Comparison of ENCODE assay signal across 27 mouse cellular contexts in genomic region chr7:19686521-19686920, GRCm38 (mm10). TPM values are rescaled to one million over a fixed set of nuclear protein-coding genes. Genes with fewer than 3 reads are reported as not detected.
DNase-seq lines count a peak whose midpoint lies in the region; ATAC-seq and TF ChIP-seq lines count a peak whose summit lies in the region.
"Had no signal": no experiment of that assay in that cellular context is flagged by ENCODE, and none has a peak within 500 bp of the region (broad histone marks: within the 10 kb centered on the region; RNA-seq: fewer than 3 reads in every experiment).

No protein-coding gene starts in this region.

- WGBS in embryonic facial prominence, embryonic 10.5 days, result 80% methylated on average over 6 of the region's 6 CpGs
- WGBS in limb, embryonic 10.5 days, result 88% methylated on average over 6 of the region's 6 CpGs
- 73% methylated on average over 6 of the region's 6 CpGs for WGBS in liver, embryonic 14.5 days (ENCODE audit: insufficient replicate concordance)

- H3K4me3 ChIP-seq in ES-Bruce4 (ENCODE audit: low read depth, low read length), result no peak overlapping the region
- H3K4me3 ChIP-seq in embryonic facial prominence, embryonic 10.5 days, result no peak overlapping the region; the same call in 1 of the 2 replicates
- no peak overlapping the region for H3K4me3 ChIP-seq in limb, embryonic 10.5 days
- H3K4me3 ChIP-seq in liver, embryonic 14.5 days (ENCODE audit: insufficient read depth in 1 of 2, low read depth in 2 of 2, low read length in 2 of 2), result no peak overlapping the region
- H3K4me3 ChIP-seq: gastrocnemius, adult 2 months; heart, embryonic 15.5 days; midbrain, embryonic 13.5 days; neural tube, embryonic 12.5 days had no signal

- no peak overlapping the region for H3K4me2 ChIP-seq in liver, embryonic 14.5 days (ENCODE audit: low read depth)
- H3K4me2 ChIP-seq: heart, embryonic 15.5 days; midbrain, embryonic 13.5 days; neural tube, embryonic 12.5 days had no signal

- no peaks in the 10 kb centered on the region for H3K9me3 ChIP-seq in ES-Bruce4 (replicated peaks; ENCODE audit: control insufficient read depth, insufficient read depth, low read length, poor library complexity, severe bottlenecking)
- 0 out of 2 replicates have a peak, but pooled peaks cover 3% of the 10 kb centered on the region for H3K9me3 ChIP-seq in embryonic facial prominence, embryonic 10.5 days
- no peaks in the 10 kb centered on the region for H3K9me3 ChIP-seq in limb, embryonic 10.5 days (replicated peaks)
- no peaks in the 10 kb centered on the region for H3K9me3 ChIP-seq in liver, embryonic 14.5 days (ENCODE audit: control insufficient read depth, low read length)
- H3K9me3 ChIP-seq: heart, embryonic 15.5 days; midbrain, embryonic 13.5 days; neural tube, embryonic 12.5 days had no signal

- H3K4me1 ChIP-seq in ES-Bruce4 (ENCODE audit: control insufficient read depth, insufficient read depth, low read length), result peaks cover 10% of the 10 kb centered on the region
- peaks cover 17% of the 10 kb centered on the region for H3K4me1 ChIP-seq in embryonic facial prominence, embryonic 10.5 days
- peaks cover 5% of the 10 kb centered on the region; the same call in 1 of the 2 replicates for H3K4me1 ChIP-seq in limb, embryonic 10.5 days
- peaks cover 0 to 34% of the 10 kb centered on the region in 2 experiments; a peak in 3 of 4 replicates for H3K4me1 ChIP-seq in liver, embryonic 14.5 days (replicated peaks; ENCODE audit: control insufficient read depth in 2 of 2, insufficient read depth in 2 of 2, low read length in 1 of 2)
- H3K4me1 ChIP-seq: midbrain, embryonic 13.5 days; neural tube, embryonic 12.5 days had no signal

- no peaks in the 10 kb centered on the region for H3K27me3 ChIP-seq in ES-Bruce4 (ENCODE audit: control insufficient read depth, insufficient read depth, low read length, poor library complexity, severe bottlenecking)
- no peaks in the 10 kb centered on the region for H3K27me3 ChIP-seq in embryonic facial prominence, embryonic 10.5 days (replicated peaks; ENCODE audit: low read depth, poor library complexity, severe bottlenecking)
- no peaks in the 10 kb centered on the region for H3K27me3 ChIP-seq in limb, embryonic 10.5 days (ENCODE audit: low read depth, poor library complexity, severe bottlenecking)
- H3K27me3 ChIP-seq in liver, embryonic 14.5 days (ENCODE audit: control insufficient read depth, insufficient read depth, low read length), result no peaks in the 10 kb centered on the region
- H3K27me3 ChIP-seq: heart, embryonic 15.5 days; midbrain, embryonic 13.5 days; neural tube, embryonic 12.5 days had no signal

- DNase-seq in embryonic facial prominence, embryonic 10.5 days (ENCODE audit: low spot score), result no peak
- DNase-seq in limb, embryonic 10.5 days (ENCODE audit: low spot score), result no peak
- no peak for DNase-seq in liver, embryonic 14.5 days (ENCODE audit: low read depth in 3 of 3, low spot score in 3 of 3)
- no peak for DNase-seq in cerebellum, postnatal 14 days
- DNase-seq in cerebellum, adult 11-12 months, result no peak
- DNase-seq in heart, adult 18-20 months, result no peak
- DNase-seq: adrenal gland, adult 8-10 months; cerebellum, adult 9-11 months; gastrocnemius, adult 2 months; heart, postnatal 4 days; kidney, adult 2 months; kidney, postnatal 25 days; layer of hippocampus, adult 9-11 months; lung, postnatal 10 days; thymus, postnatal 25 days had no signal

- H3K27ac ChIP-seq in ES-Bruce4 (ENCODE audit: insufficient read depth, low read length), result peak overlapping the region; percentile 99
- H3K27ac ChIP-seq in embryonic facial prominence, embryonic 10.5 days (replicated peaks), result peak overlapping the region; percentile 79
- H3K27ac ChIP-seq in limb, embryonic 10.5 days, result peak overlapping the region; percentile 53; the same call in 1 of the 2 replicates
- no peak overlapping the region for H3K27ac ChIP-seq in liver, embryonic 14.5 days
- H3K27ac ChIP-seq: gastrocnemius, adult 2 months; heart, embryonic 15.5 days; midbrain, embryonic 13.5 days; neural tube, embryonic 12.5 days had no signal

- no peaks in the 10 kb centered on the region for H3K36me3 ChIP-seq in ES-Bruce4 (ENCODE audit: control insufficient read depth, insufficient read depth, low read length, poor library complexity, severe bottlenecking)
- H3K36me3 ChIP-seq in embryonic facial prominence, embryonic 10.5 days (replicated peaks), result no peaks in the 10 kb centered on the region
- H3K36me3 ChIP-seq in limb, embryonic 10.5 days, result no peaks in the 10 kb centered on the region
- no peaks in the 10 kb centered on the region for H3K36me3 ChIP-seq in liver, embryonic 14.5 days (replicated peaks; ENCODE audit: control insufficient read depth, insufficient read depth, low read depth)
- H3K36me3 ChIP-seq: heart, embryonic 15.5 days; midbrain, embryonic 13.5 days; neural tube, embryonic 12.5 days had no signal

- TF ChIP-seq EP300 in ES-Bruce4 (IDR thresholded peaks at IDR 0.05; ENCODE audit: insufficient read depth, low read depth, low read length), result peak; percentile 95
- peak; percentile 32; the same call in 1 of the 2 replicates for TF ChIP-seq EP300 in liver, embryonic 14.5 days (IDR thresholded peaks at IDR 0.05; ENCODE audit: low read depth)

- TF ChIP-seq POLR2A in ES-Bruce4 (IDR thresholded peaks at IDR 0.05; ENCODE audit: insufficient read depth, low read length), result peak; percentile 17

- TF ChIP-seq CTCF in ES-Bruce4 (IDR thresholded peaks at IDR 0.05; ENCODE audit: low read depth, low read length), result no peak
- no peak for TF ChIP-seq CTCF in liver, embryonic 14.5 days (IDR thresholded peaks at IDR 0.05; ENCODE audit: low read depth)

- peak overlapping the region; percentile 15; the same call in 1 of the 2 replicates for H3K9ac ChIP-seq in ES-Bruce4 (ENCODE audit: low read depth, poor library complexity, severe bottlenecking)
- H3K9ac ChIP-seq in liver, embryonic 14.5 days (replicated peaks), result no peak overlapping the region
- H3K9ac ChIP-seq: heart, embryonic 15.5 days; midbrain, embryonic 13.5 days; neural tube, embryonic 12.5 days had no signal

- ATAC-seq in liver, embryonic 14.5 days (ENCODE audit: insufficient read depth), result peak; percentile 42
- ATAC-seq: forebrain, embryonic 16.5 days; hindbrain, embryonic 16.5 days; midbrain, embryonic 13.5 days had no signal

RNA-seq across cellular contexts. Expression of gene Apoc4, which starts 5.2 kb away (rescaled TPM):
- 1.1 TPM in 1 of 2 replicates, not detected in the other for polyA plus RNA-seq in ES-Bruce4 (2011; ENCODE audit: insufficient read depth, insufficient read length, low read depth, missing spikeins)
- 0.09 TPM in 1 of 2 replicates, not detected in the other for polyA plus RNA-seq in embryonic facial prominence, embryonic 10.5 days (2016; fragmentation: Nextera tagmentation; extraction: Ambion mirVana)
- polyA plus RNA-seq in limb, embryonic 10.5 days (2016; fragmentation: Nextera tagmentation; extraction: Ambion mirVana), result 0.06 TPM in 1 of 2 replicates, not detected in the other
- polyA plus RNA-seq in liver, embryonic 14.5 days (2012; rRNA removed), result 90.9 and 154 TPM in 2 replicates
- 181 and 200 TPM in 2 replicates for polyA plus RNA-seq in liver, embryonic 14.5 days (2014; fragmentation: Nextera tagmentation; extraction: Ambion mirVana)
- total RNA-seq in heart, adult 18-20 months (2021), result not detected
- total RNA-seq: gastrocnemius, adult 2 months; heart, postnatal 4 days; left cerebral cortex, postnatal 10 days; megakaryocyte progenitor cell, adult 5-6 weeks had no signal
- polyA plus RNA-seq: C2C12; forebrain, embryonic 16.5 days; hindbrain, embryonic 16.5 days; kidney, adult 2 months; midbrain, embryonic 13.5 days; neural tube, embryonic 12.5 days had no signal

RNA-seq across cellular contexts. Expression of gene Gm44805, which starts 5.3 kb away (rescaled TPM):
- polyA plus RNA-seq in ES-Bruce4 (2011; ENCODE audit: insufficient read depth, insufficient read length, low read depth, missing spikeins), result not detected in 2 replicates
- polyA plus RNA-seq in embryonic facial prominence, embryonic 10.5 days (2016; fragmentation: Nextera tagmentation; extraction: Ambion mirVana), result not detected in 2 replicates
- polyA plus RNA-seq in limb, embryonic 10.5 days (2016; fragmentation: Nextera tagmentation; extraction: Ambion mirVana), result not detected in 2 replicates
- polyA plus RNA-seq in liver, embryonic 14.5 days (2012; rRNA removed), result 3.3 and 5.1 TPM in 2 replicates
- polyA plus RNA-seq in liver, embryonic 14.5 days (2014; fragmentation: Nextera tagmentation; extraction: Ambion mirVana), result 29.0 and 48.5 TPM in 2 replicates
- not detected for total RNA-seq in heart, adult 18-20 months (2021)
- total RNA-seq: gastrocnemius, adult 2 months; heart, postnatal 4 days; left cerebral cortex, postnatal 10 days; megakaryocyte progenitor cell, adult 5-6 weeks had no signal
- polyA plus RNA-seq: C2C12; forebrain, embryonic 16.5 days; gonadal fat pad, adult 2 months; hindbrain, embryonic 16.5 days; kidney, adult 2 months; limb, embryonic 14.5 days; midbrain, embryonic 13.5 days; neural tube, embryonic 12.5 days had no signal

RNA-seq across cellular contexts. Expression of gene Apoc1, which starts 5.9 kb away (rescaled TPM):
- 93.2 and 95.8 TPM in 2 replicates for polyA plus RNA-seq in ES-Bruce4 (2011; ENCODE audit: insufficient read depth, insufficient read length, low read depth, missing spikeins)
- 3.6 and 4.7 TPM in 2 replicates for polyA plus RNA-seq in embryonic facial prominence, embryonic 10.5 days (2016; fragmentation: Nextera tagmentation; extraction: Ambion mirVana)
- polyA plus RNA-seq in limb, embryonic 10.5 days (2016; fragmentation: Nextera tagmentation; extraction: Ambion mirVana), result 3.0 and 4.8 TPM in 2 replicates
- polyA plus RNA-seq in liver, embryonic 14.5 days (2012; rRNA removed), result 203 and 204 TPM in 2 replicates
- 390 TPM in 2 replicates for polyA plus RNA-seq in liver, embryonic 14.5 days (2014; fragmentation: Nextera tagmentation; extraction: Ambion mirVana)
- 10 to 100 TPM in 1 of 2 experiments, under 1 TPM in 1; 0.57 to 19.5 TPM for total RNA-seq in heart, adult 18-20 months (2021)
- polyA plus RNA-seq: C2C12; small intestine, adult 2 months had no signal

RNA-seq across cellular contexts. Expression of gene Apoc2, which starts 8.8 kb away (rescaled TPM):
- 1.2 TPM in 1 of 2 replicates, not detected in the other for polyA plus RNA-seq in ES-Bruce4 (2011; ENCODE audit: insufficient read depth, insufficient read length, low read depth, missing spikeins)
- polyA plus RNA-seq in embryonic facial prominence, embryonic 10.5 days (2016; fragmentation: Nextera tagmentation; extraction: Ambion mirVana), result 0.29 and 0.47 TPM in 2 replicates
- 0.28 TPM in 1 of 2 replicates, not detected in the other for polyA plus RNA-seq in limb, embryonic 10.5 days (2016; fragmentation: Nextera tagmentation; extraction: Ambion mirVana)
- polyA plus RNA-seq in liver, embryonic 14.5 days (2012; rRNA removed), result 494 and 507 TPM in 2 replicates
- 990 and 1,023 TPM in 2 replicates for polyA plus RNA-seq in liver, embryonic 14.5 days (2014; fragmentation: Nextera tagmentation; extraction: Ambion mirVana)
- total RNA-seq in heart, adult 18-20 months (2021), result under 1 TPM in 1 of 2 experiments, not detected in 1; 0.75 TPM
- total RNA-seq: gastrocnemius, adult 2 months; left cerebral cortex, postnatal 10 days had no signal
- polyA plus RNA-seq: C2C12; forebrain, embryonic 16.5 days; hindbrain, embryonic 16.5 days had no signal

RNA-seq across cellular contexts. Expression of gene Apoe, which starts 12.5 kb away (rescaled TPM):
- polyA plus RNA-seq in ES-Bruce4 (2011; ENCODE audit: insufficient read depth, insufficient read length, low read depth, missing spikeins), result 1,030 and 1,048 TPM in 2 replicates
- polyA plus RNA-seq in embryonic facial prominence, embryonic 10.5 days (2016; fragmentation: Nextera tagmentation; extraction: Ambion mirVana), result 135 and 168 TPM in 2 replicates
- 63.0 and 83.6 TPM in 2 replicates for polyA plus RNA-seq in limb, embryonic 10.5 days (2016; fragmentation: Nextera tagmentation; extraction: Ambion mirVana)
- polyA plus RNA-seq in liver, embryonic 14.5 days (2012; rRNA removed), result 1,802 and 2,400 TPM in 2 replicates
- 1,630 and 1,854 TPM in 2 replicates for polyA plus RNA-seq in liver, embryonic 14.5 days (2014; fragmentation: Nextera tagmentation; extraction: Ambion mirVana)
- 100 to 1,000 TPM; 270 to 319 TPM for total RNA-seq in heart, adult 18-20 months (2021)

Comparison
In these comparisons a context has a peak if more than half of its experiments do, and no peak if none do; other contexts are left out.
1. RNA of gene Apoc4, which starts 5.2 kb away (polyA plus RNA-seq): 90.9 to 200 TPM in liver, embryonic 14.5 days; 1.1 TPM in ES-Bruce4, 0.06 TPM in limb, embryonic 10.5 days and 0.09 TPM in embryonic facial prominence, embryonic 10.5 days; every median in the first group is over 10 times any median in the second.
2. RNA of gene Apoc1, which starts 5.9 kb away (polyA plus RNA-seq): 203 to 390 TPM in liver, embryonic 14.5 days and 93.2 to 95.8 TPM in ES-Bruce4; 3.0 to 4.8 TPM in limb, embryonic 10.5 days and 3.6 to 4.7 TPM in embryonic facial prominence, embryonic 10.5 days; every median in the first group is over 10 times any median in the second.